Mouse (Mus musculus) right cerebral cortex, postnatal 14 days (tissue): Measurements from ENCODE around the gene Fezf1.

Experiments
- DNase-seq: peaks from one replicate; pipeline ENCODE4 v3.0.0; 2022

Gene Fezf1

DNA sequence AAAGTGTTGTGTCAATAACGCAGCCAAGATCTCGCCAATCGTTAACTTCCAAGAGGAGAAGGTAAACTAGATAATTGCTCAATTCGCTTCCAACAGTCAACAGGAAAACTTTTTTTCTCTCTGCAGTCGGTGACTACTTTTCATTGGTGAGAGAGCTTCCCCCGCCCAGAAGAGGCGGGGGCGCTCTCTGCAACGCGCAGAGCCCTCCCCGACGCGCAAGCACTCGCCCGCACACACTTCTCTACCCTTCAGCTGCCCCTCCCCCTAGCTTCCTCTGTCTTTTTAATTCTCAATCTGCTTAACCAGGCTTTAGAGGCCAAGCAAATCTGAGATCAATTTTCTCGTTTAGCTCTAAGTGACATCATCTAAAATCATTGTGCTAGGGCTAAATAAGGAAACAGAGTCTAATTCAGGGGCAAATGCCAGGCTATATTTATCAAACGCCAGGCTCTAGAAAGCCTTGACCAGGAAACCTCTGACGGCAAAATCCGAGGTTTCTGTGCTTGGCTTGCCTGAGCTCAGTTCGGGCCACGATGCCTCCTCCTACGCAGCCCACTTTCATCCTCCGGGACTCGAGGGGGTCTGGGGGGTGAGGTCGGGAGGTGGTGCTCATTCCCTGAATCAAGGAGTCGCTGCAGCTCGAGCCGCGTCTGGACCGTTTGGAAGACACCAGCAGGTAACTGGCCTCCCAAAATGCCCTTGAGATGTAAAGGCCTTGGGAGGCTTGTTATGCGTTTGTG lies at the start of gene Fezf1:
TSS of gene Fezf1 (minus strand) at position 50 of the 740 bp plus-strand sequence.
- DNase-seq = no peak

GRCm38 (mm10) chr6:23294685-23295084 lies 46.5 kb upstream of the Fezf1 start:
- no peak for DNase-seq

- DNase-seq = no peak
These were observed 40.6 kb upstream of the Fezf1 start for GRCm38 (mm10) chr6:23288752-23289151.

DNA sequence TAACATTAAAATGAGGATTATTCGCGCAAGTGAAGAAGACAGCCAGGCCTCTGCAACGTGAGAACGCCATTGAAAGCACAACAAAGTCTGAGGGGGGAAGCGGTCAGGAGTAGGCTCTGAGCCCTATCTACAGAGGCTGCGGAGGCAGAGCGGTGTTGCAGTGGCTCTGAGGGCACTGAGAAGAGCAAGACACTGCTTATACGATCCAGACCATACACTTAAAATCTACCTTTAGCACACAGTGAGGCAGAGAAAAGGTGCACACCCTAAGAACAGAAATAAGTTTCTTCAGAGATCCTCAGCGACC lies 33.3 kb upstream of the Fezf1 start:
- no peak for DNase-seq

- DNase-seq = no peak
These were observed 32.8 kb upstream of the Fezf1 start for GRCm38 (mm10) chr6:23280811-23281513.

DNA sequence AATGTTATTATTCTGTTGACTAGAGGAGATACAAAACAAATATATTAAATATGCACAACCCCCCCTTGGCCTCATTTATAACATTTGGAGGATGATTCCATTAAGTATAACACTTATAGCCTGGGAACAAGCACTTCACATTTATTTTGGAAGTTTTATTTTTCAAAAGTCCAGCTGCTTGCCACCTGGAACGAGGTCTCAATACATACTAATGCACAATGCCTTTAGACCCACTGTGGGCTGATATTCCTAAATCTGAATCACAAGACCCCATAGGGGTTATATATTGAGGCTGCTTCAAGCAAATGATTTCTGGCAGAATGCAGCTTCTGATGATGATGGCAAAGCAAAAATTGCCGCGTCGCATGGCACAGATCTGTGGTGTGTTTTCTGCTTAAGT lies 25.3 kb upstream of the Fezf1 start:
- DNase-seq = no peak

DNA sequence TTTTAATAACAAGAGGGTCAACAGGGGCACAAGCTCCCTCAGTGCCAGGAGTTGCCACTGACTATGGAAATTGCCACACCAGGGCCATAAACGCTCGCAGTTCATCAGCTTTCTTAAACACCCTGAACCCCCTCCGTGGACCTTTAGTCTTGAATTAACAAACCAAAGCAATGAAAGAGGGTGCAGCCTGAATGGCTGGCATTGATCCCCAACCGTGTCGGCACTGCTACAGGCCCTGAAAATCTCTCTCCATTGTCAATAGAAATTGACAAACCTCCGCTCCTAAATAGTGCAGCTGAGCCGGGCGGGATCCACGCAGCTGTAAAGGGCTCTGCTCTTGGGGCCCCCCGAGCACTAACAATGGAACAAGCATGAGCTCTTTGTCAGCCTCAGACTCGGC lies 24.8 kb upstream of the Fezf1 start:
- no peak for DNase-seq

GRCm38 (mm10) chr6:23272542-23272941 lies 24.4 kb upstream of the Fezf1 start:
- no peak for DNase-seq

DNA sequence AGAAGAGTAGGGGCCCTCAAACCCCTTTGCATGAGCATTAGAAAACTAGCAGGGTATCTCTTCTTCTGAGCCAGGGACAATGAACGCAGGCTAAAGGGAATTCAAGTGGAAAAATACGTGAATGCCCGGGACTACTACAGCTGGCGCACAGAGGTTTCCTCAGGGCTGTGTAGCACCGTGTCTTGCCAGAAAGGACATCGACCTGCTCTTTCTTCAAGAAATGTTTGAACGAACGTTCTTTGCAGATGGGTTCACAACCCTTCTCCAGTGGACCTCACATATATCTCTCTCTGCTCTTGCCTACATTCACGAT lies 12.5 kb upstream of the Fezf1 start:
- no peak for DNase-seq

- no peak for DNase-seq
These were observed 12.0 kb upstream of the Fezf1 start for GRCm38 (mm10) chr6:23260016-23260737.

DNA sequence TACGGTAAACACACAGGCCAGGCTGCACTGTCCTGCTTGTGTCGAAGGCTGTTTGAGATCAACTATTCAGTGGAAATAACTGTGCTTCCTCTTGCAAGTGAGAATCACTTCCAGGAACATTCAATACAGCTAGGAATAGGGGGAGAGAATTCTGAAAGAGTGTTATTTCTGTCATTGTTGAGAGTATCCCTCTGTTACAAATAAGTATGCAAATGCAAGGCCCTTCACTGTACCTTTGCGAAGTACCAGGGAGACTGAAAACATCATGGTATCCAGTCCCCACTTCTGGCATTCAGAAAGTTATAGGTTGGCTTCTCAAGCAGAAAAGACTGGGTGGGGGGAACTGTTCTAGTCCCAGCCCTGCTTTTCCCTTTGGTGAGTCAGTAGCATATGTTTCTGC lies 9.8 kb upstream of the Fezf1 start:
- no peak for DNase-seq

- DNase-seq = no peak
These were observed 7.0 kb upstream of the Fezf1 start for GRCm38 (mm10) chr6:23255161-23255560.

DNA sequence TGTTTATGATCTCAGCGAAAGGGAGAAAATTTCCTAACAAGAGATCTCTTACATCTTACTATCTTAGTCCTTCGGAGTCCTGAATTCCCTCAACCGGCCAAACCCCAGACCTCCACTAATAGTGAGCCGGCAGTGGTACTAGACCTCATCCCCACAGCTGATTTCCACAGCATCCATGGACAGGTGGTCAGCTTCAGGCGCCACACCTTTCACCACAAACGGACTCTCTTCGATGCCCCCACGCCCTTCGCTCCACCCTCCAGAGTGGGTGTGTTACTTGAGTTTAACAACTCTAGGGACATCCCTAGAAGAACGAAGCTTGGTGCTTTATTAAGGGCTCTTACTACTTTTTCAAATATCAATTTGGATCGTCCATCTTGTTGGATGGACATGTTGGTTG lies 6.5 kb upstream of the Fezf1 start:
- DNase-seq = no peak

GRCm38 (mm10) chr6:23253353-23254311 lies 5.5 kb upstream of the Fezf1 start:
- no peak for DNase-seq

DNA sequence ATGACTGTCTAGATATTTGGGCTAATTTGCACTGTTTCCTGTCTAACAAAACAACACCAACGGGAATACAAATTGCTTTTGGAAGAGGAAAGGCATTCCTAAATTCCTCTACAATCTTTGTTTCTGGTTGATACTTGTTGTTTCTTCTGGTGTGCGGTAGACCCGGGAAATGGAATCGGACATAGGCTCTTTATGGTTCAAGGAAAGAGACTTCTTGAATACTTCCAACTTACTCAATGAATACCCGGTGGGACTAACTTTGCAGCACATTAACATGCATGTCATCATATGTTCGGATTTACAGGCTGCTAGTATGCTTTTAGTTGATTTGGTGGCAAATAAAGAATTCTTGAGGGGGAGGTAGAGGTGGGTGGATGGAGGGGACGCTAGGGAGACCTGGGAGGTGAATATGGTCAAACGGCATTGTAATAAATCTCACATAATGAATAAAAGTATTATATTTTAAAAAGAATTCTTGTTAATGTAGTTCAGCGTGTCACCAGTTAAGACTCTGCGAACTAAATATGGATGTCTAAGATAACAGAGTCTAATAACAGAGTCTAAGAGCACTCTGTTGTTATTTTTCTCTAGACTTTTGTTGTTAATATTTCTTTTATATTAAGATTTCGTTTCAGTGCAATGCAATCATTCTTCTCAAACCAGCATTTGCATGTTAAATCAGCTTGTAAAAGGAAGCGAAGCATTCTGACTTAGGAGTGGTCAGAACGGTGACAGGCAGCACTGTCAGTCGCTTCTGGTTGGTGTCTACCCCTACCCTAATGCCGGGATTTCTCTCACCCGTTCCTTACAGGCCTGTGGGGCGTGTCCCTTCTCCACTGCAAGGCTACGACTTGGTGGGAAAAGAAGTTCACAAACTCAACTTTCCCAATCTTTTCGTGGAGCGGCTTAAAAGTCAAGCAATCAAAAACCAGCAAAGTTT lies 4.3 kb upstream of the Fezf1 start:
- DNase-seq = no peak

DNA sequence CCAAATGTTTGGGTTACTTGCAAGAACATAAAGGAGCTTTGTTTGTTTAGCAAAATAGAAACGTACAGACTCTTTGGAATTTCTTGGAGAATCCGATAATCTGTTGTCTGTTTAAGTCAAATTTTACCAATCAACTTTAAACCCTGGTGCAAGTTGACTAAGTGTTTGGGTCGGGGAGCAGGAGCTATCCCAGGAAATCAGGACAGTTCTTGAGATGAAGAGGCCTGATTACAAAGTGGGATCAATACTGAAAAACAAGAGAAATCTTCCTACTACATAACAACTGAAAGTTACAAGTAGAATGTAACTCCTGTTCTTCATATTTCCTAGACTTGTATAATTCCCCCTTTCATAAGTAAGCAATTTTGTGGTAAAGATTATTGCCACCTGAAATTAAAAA lies 3.3 kb upstream of the Fezf1 start:
- DNase-seq = no peak

GRCm38 (mm10) chr6:23250288-23250955 lies 2.3 kb upstream of the Fezf1 start:
- no peak for DNase-seq

GRCm38 (mm10) chr6:23249616-23250287 lies 1.6 kb upstream of the Fezf1 start:
- DNase-seq = no peak

DNA sequence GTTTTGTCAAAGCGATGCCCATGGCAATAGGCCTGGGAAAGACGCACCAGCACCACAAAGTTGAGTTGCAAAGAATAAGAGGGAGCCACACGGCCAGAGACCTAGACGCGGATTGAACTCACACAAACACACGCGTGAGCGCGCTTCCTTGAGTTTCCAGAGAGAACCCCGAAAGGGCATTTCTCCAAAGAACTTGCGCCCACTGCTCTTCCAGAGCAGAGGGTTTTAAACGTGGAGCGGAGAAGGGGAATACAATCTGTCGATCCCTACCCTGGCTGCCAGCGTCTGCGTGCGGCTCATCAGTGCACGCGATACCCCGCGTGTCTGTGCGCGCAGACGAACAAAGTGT lies 865 bp upstream of the Fezf1 start:
- no peak for DNase-seq

GRCm38 (mm10) chr6:23247512-23248312 lies 450 bp downstream of the Fezf1 start:
- DNase-seq = no peak
